Mouse (Mus musculus) liver, adult 2 months (tissue): ENCODE results near the gene Chst8.

Experiments
- CTCF ChIP-seq: fragments of 200-500 bp; IDR thresholded peaks from 2 replicates; pipeline ENCODE4 v1.5.1; 2011; ENCODE audit warnings: low read depth, low read length, control low read depth
- POLR2A ChIP-seq: fragments of 200-500 bp; IDR thresholded peaks from 2 replicates; pipeline ENCODE4 v1.6.1; 2011; ENCODE audit warnings: low read length, control low read depth; ENCODE audit not compliant: insufficient read depth; ENCODE audit errors: extremely low read depth

GRCm38 (mm10) chr7:34643329-34643728 lies 169.2 kb downstream of the Chst8 start:
- TF ChIP-seq CTCF (no peak), POLR2A (no peak)
